Mouse (Mus musculus) gastrocnemius, adult 8-10 months (tissue): Measurements from ENCODE around the gene Kcnk16. TPM values are rescaled to one million over a fixed set of nuclear protein-coding genes. Genes with fewer than 3 reads are reported as not detected.

Source experiments
- DNase-seq, 2 experiments: peaks; one replicate each; pipeline ENCODE4 v3.0.0; 2022; ENCODE audit warnings: low spot score in 2 of 2
- total RNA-seq, 4 experiments: library from RNA; stranded (reverse); gene quantifications; 2 replicates each; pipeline ENCODE4 v1.2.4; 2022

The Kcnk16 gene
- total RNA-seq, 4 experiments from 2014 or later, result not detected

DNA sequence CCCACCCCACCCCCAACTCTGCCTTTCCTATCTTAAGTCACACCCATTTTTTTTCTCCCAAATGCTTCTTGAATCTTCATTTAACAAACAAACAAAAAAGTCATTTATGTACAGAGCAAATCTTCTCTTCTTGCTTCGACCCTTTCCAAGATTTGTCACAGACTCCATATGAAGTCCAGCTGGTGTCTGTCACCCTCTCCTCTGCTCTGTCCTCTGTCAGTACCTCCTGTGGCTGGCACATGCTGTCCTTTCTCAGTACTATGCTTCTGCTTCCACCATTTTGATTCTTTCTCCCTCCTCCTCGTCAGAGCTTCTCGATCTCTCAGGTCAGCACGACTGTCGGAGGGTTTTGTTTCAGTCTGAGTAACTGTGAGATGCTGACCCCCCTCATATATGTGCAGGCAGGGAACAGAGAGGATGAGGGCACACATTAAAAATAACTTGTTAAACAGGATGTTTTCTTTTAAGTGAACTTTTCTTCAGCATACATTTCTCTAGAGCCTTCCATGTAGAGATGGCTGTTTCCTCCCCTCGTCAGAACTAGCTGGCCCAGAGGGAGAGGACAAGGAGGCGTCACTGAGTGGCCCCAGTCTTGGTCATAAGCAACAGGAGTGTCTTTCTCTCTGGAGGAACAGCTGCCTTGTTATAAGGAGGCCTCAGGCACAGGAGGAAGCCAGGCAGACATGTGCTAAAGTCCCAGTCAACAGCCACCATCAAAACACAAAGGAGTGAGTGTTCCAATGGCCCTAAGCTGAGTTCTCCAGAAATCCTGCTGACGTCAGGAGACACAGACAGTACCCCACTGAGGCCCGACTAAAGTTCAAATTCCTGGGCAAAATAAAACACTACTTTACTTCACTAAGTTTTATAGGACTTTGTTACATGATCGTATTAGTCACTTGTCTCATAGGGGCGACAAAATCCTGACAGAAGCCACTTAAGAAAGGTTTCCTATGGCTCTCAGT lies 35.7 kb downstream of the Kcnk16 start:
- no peak for DNase-seq

DNA sequence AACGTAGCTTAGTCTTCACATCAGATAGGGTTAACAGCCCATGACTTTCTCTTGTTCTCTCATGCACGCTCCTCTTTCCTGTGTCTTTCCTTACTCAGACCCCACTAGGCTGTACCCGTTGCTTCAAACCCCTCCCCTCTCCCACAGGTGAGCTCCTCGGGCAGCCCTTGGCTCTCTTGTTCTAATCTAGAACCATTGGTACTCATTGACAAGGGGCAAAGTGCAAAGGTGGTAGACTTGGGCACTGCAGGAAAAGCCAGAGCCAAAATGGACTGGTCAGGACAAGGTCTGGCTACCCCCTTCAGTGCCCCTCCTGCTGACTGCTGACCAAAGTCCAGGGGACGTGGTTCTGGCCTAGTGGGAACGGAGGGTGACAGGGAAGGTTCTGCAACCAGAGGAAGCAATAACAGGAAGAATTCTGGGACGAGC lies 38.9 kb downstream of the Kcnk16 start:
- no peak for DNase-seq

DNA sequence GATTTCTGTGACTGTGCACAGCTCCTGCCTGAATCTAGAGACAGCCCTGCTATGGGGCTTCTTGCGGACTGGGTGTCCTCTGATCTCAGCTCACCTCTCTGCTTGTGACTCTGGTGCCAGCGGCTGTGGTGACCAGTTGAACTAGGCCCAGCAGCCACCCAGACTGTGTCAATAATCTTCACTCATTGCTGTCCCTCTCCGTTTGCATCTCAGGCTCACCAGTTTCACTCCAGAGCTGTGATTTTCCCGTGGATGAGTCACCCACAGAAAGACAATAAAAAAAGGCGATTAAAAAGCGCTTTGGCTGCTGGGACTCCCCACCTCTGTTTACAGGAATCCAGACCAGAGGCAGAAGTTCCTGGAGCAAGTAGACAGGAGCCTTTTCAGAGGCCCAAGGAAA lies 39.6 kb downstream of the Kcnk16 start:
- DNase-seq, result no peak

DNA sequence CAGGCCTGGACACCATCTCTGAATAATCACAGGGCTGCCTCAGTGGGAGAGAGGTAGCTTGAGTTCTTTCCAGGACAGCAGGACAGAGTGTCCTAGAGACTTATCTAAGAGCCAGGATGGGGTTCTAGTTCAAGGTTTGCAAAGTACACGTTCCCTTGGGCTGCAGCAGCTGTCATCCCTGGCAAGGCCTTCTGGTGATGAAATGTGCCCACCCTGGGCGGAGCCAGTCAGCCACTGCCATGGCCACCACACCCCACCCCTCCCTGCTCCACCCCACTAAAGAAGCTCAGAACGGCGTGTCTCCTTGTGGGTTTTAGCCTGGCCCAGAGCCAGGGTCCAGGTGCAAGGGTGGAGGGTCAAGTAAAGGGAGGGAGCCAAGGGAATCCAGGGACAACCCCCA lies 40.7 kb downstream of the Kcnk16 start:
- DNase-seq, result no peak

DNA sequence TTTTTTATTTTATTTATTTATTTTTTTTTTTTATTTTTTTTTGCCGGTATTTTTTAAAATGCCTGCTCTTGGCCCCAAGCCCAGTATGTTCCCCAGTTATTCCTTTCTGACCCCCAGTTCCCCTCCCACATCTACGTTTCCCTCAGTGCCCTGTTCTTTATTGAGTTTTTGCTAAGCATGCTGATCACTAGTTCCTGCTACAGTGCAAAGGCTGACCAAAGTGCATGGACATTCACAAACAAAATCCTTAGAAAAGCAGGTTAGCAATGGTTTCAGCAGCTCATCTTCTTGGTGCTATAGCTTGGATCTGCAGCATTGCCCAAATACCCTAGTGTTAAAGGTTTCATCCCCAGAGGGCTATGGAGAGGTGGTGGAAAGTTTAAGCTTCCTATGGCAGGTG lies 42.0 kb downstream of the Kcnk16 start:
- no peak for DNase-seq

DNA sequence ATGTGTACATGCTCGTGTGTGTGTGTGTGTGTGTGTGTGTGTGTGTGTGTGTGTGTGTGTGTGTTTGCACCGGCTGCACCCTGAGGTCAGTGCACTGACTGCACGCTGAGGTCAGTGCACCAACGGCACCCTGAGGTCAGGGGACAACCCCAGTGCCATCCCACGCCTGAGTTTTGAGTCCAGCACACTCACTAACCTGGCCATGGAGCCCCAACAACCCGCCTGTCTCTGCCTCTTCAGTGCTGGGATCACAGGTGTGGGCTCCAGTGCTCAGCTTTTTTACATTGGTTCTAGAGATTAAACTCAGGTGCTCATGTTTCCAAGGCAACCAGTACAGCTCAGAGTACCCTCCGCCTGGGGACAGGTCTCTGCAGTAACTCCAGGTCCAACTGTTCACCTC lies 42.5 kb downstream of the Kcnk16 start:
- no peak for DNase-seq

DNA sequence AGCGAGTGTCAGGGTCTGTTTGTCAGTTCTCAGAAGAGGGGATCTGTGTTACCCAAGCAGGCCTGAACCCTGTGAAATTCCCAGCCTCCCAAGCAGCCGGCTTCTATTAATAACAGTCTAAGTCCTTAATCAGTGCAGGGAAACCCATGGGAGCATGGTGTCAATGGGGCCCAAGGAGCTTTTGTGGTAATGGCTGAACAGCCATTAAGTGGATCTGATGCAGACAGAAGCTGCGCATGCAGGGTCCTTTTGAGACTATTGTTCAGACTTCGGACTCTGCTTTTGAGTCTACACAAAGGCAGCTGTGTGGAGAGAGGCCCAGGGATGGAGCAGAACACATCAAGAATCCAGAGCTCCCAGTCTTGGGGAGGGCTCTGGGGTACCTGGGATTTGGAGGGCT lies 43.5 kb downstream of the Kcnk16 start:
- no peak for DNase-seq

DNA sequence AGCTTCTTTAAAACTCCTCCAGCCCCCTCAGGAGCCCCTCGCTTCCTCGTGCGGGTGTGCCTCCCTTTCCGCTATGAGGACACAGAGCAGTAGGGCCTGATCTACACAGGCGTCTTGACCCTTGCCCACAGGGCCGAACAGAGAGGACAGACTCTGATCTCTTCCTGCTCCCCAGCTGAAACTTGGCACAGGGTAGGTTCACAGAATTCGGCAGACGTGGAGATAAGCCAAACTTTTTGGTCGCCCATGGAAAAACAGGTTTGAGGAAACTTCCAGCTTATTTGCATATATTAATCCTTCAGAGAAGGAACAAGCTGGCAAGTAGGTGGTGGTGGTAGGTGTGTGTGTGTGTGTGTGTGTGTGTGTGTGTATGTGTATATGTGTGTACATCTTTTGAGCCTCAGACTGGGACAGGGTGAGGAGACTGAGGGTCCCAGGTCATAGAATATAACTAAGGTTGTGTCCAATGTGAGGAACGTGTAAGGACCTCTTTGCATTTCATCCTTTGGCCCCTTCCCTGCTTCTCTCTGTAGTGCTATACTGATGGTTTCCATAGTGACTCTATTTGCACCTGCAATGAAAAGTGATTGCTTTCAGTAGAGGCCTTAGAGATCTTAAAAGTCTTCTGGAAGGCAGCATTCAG lies 44.3 kb downstream of the Kcnk16 start:
- DNase-seq, result no peak

DNA sequence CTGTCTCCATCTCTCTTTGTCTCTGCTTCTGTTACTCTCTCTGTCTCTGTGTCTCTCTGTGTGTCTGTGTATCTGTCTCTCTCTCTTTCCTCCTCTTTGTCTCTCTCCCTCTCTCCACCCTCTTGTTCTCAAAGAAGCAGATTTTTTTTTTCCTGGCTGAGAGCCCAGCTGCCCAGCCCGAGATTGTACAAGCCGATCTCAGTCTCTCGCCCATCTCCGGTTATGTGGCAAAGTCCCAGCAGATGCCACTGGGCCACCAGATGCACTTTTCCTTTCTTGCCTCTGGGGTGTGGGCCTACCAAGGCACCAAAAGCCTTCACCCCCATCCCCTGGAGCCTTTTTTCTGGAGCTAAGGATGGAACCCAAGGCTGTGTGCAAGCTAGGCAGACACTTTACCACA lies 44.8 kb downstream of the Kcnk16 start:
- DNase-seq, result no peak

DNA sequence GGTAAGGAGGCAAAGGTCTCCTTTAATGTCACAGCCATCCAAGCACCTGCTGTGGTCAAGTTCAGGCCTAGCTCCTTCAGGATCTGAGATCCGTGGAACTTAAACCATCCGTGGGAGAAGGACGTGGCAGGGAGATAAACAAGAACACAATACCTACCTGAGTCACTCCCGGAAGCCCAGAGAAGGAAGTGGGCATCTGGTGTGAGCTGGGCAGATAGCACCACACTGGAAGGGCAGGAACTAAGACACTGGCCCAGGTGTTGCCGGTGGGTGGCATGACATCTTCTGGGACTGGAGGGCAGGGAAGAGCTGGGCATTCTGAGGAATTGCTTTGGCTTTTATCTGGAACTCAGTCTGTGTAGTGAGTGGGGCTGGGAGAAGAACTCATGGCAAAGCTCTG lies 45.7 kb downstream of the Kcnk16 start:
- no peak for DNase-seq

DNA sequence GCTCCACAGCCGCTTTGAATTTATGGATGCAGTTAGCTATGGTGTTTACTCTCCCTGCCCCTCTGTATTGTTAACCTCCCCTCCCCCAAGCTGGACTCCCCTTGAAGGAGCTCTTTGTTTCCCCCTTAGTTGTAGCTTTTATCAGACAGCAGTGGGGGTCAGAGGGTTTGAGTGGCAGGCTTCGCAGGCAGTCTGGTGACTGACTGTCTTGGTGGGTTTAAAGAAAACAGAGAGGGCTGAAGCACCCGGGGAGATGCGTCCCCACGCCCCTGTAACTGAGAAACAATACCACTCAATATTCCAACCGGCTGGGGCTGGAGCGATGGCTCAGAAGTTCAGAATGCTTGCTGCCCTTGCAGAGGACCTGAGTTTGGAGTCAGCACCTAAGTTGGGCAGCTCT lies 47.9 kb downstream of the Kcnk16 start:
- DNase-seq, result no peak

DNA sequence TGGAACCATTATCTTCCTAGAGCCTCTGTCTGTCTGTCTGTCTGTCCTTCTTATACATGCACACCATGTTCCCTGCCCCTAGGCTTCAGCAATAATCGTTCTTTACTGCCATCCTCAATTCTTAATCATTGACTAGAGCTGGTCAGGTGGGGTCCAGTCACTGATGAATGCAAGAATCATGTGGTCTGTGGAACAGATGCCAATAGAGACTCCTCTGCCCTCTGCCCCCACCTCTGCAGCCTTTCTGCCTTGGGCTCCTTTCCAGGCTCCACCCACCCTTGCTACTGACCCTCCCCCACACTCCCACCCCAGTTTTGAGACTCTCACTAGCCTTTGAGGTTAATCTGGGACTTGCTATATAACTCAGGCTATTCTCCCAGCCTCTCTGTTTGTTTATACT lies 49.1 kb downstream of the Kcnk16 start:
- DNase-seq, result no peak

DNA sequence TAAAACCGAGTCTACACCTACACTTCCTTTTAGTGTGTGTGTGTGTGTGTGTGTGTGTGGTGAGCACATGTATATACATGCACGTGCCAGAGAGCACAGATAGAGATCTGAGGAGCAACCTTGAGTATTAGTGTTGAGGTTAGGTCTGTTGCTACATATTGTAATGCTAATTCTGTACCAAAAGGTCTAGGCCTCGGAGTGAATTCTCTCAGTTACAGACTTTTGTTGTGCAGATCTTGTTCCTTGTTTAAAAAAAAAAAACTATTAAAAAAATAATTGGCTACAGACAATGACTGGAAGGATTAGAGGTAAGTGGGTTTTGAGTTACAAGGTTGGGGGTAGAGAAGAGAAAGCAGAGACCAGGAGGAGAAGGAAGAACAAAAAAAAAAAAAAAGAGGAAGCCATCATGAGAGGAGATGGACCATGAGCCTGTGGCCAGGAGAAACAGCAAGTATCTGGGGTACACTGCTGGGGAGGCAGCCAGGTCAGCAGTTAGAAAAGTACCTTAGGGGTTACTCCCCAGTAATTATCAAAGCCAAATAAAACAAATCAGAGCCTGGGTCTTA lies 51.6 kb downstream of the Kcnk16 start:
- no peak for DNase-seq

DNA sequence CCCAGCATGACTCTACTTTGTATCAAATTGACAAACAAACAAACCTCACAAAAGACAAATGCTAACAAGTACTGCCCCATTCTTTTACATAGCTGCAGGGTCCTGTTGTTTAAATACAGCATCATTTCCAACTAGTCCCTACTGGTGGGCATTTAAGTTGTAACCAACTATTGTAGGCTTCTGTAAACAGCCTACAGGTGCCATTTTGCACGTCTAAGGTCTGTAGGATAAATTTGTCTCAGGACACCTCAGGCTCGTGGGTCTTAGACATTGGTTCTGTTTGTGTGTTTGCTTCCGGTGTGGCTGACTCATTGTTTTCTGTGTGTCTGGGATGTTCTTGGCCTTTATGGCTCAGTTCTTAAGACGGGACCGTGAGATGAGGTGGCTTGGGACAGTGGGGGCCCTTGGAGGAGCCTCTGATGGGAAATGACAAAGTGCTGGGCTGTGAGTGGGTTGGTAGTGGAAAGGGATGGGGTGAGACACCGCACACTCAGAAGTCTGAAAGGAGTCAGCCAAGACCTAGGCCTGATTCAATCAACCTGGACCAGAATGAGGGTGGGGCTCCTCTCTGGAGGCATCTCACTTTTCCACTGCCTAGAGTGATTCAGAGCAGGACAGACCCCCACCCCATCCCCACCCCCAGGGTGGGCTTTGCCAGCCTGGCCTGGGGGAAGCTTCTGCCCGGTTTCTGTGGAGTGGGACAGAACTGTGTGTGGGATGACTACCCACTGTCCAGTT lies 52.3 kb downstream of the Kcnk16 start:
- DNase-seq, result no peak

DNA sequence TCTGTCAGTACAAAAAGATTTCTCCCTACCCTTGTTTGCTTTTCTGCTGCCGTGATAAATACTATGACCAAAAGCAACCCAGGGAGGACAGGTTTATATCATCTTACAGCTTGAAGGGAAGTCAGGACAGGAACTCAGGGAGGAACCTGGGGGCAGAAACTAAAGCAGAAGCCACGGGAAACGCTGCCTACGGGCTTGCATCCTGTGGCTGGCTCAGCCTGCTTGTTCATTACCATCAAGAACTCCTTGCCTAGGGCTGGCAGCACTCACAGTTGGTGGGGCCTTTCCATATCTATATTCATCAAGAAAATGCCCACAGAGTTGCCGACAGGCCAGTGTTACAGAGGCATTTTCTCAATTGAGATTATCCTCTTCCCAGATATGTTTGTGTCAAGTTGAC lies 53.2 kb downstream of the Kcnk16 start:
- DNase-seq, result no peak

DNA sequence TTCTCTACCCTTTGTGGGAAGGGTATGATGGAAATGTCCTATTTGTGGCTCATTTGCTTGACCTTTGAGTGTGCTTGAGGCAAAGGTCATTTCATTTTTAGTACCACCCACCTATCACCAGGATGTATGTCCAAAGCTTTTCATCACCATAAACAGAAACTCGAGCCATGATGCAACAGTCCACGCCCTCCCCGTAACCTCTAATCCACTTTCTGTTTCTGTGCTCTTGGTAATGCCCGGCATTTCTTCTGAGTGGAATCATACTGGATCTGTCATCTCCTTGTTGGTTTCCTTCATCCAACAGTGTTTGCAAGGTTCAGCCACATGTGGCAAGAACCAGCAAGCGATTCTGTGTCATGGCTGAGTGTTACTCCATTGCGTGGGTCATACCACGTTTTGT lies 54.9 kb downstream of the Kcnk16 start:
- no peak for DNase-seq

DNA sequence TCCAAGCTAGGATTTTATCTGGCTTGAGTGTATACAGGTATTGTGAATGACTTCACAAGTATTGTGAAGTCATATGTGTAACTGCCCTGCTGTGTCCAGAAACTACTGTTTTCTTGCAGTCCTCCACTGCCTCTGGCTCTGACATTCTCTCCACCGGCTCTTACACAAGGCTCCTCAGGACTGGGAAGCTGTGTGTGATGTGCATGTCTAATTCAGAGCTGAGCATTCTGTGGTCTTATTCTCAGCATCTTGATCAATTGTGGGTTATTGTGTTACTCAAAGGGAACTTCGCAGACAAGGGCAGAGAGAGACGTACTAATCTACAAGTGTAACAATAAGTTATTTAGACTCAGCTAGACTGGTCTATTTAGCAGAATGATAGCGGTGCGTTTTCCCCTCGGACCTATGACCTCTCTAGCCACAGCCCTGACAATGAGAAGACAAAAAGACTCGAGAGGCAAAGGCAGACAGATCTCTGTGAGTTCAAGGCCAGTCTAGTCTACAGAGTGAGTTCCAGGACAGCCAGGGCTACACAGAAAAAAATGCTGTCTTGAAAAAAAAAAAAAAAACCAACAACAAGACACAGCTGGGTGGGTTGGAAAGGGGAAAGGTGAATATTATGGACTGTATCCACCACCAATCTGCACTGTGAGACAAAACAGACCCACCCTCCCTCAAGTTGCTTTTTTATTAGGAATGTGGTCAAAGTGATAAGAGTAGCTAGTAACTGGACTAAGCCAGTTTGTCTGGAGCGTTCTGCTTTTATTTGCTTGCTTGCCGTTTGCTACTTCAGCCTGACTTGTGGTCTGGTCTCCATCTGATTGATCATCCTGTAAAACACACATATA lies 57.0 kb downstream of the Kcnk16 start:
- no peak for DNase-seq
